Mouse (Mus musculus): Measurements from ENCODE around the gene Mapkap1.

The Mapkap1 gene

GRCm38 (mm10) chr2:34594001-34594400, 187.4 kb downstream of the Mapkap1 start:
- peak; percentile 7 for DNase-seq

- no peak for DNase-seq
Measured at GRCm38 (mm10) chr2:34599606-34600255, 193.2 kb downstream of the Mapkap1 start.

GRCm38 (mm10) chr2:34600734-34601133, 194.2 kb downstream of the Mapkap1 start:
- no peak for DNase-seq

GRCm38 (mm10) chr2:34602111-34602541, 195.6 kb downstream of the Mapkap1 start:
- DNase-seq: no peak

- DNase-seq: no peak
Measured at GRCm38 (mm10) chr2:34602896-34603295, 196.3 kb downstream of the Mapkap1 start.

- no peak for DNase-seq
Measured at GRCm38 (mm10) chr2:34603653-34604214, 197.2 kb downstream of the Mapkap1 start.

GRCm38 (mm10) chr2:34605040-34605439, 198.5 kb downstream of the Mapkap1 start:
- no peak for DNase-seq

GRCm38 (mm10) chr2:34608917-34609316, 202.3 kb downstream of the Mapkap1 start:
- no peak for DNase-seq

GRCm38 (mm10) chr2:34609516-34609915, 202.9 kb downstream of the Mapkap1 start:
- DNase-seq: no peak

- DNase-seq: no peak
Measured at GRCm38 (mm10) chr2:34620778-34621415, 214.3 kb downstream of the Mapkap1 start.

- no peak for DNase-seq
Measured at GRCm38 (mm10) chr2:34621485-34621884, 214.9 kb downstream of the Mapkap1 start.

GRCm38 (mm10) chr2:34622518-34622917, 215.9 kb downstream of the Mapkap1 start:
- no peak for DNase-seq

- DNase-seq: no peak
Measured at GRCm38 (mm10) chr2:34623181-34623580, 216.6 kb downstream of the Mapkap1 start.

GRCm38 (mm10) chr2:34624076-34624475, 217.5 kb downstream of the Mapkap1 start:
- no peak for DNase-seq

GRCm38 (mm10) chr2:34627328-34628226, 221.0 kb downstream of the Mapkap1 start:
- DNase-seq: no peak

- no peak for DNase-seq
Measured at GRCm38 (mm10) chr2:34628903-34629540, 222.5 kb downstream of the Mapkap1 start.

- DNase-seq: no peak
Measured at GRCm38 (mm10) chr2:34629758-34630157, 223.2 kb downstream of the Mapkap1 start.

GRCm38 (mm10) chr2:34630445-34630844, 223.9 kb downstream of the Mapkap1 start:
- DNase-seq: no peak

- no peak for DNase-seq
Measured at GRCm38 (mm10) chr2:34632051-34632450, 225.5 kb downstream of the Mapkap1 start.

- DNase-seq: no peak
Measured at GRCm38 (mm10) chr2:34635249-34636165, 228.9 kb downstream of the Mapkap1 start.

- DNase-seq: peak; percentile 67
Measured at GRCm38 (mm10) chr2:34638955-34639650, 232.5 kb downstream of the Mapkap1 start.

Measured in kidney, adult 11 months (tissue).